Mouse (Mus musculus): Measurements from ENCODE around the gene Apoa4. TPM values are rescaled to one million over a fixed set of nuclear protein-coding genes. Genes with fewer than 3 reads are reported as not detected.

Gene Apoa4
- polyA plus RNA-seq, 1 experiment = not detected

DNA sequence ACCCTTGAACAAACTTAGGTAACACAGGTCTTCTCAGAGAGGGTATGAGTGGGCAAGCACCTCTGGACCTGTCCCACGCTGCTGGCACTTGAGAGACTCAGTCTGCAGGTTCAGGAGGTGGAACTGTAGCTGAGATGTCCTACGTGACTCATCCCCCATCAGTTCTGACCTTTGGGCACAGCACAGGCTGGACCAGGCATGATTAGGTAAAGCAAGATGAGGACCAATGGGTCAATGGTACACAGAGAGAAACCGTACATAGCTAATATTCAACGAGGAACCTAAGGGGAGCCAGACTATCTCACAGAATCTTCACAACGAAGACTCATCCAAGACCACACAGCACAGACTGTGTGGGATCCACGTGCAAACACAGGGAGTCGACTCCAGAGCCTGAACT, 1.6 kb upstream of the Apoa4 start:
- TF ChIP-seq POLR2A (IDR thresholded peaks at IDR 0.05; ENCODE audit: borderline replicate concordance, low read depth, low read length) = no peak
- TF ChIP-seq CTCF (IDR thresholded peaks at IDR 0.05; ENCODE audit: low read depth, low read length) = no peak
- H3K4me1 ChIP-seq (ENCODE audit: control insufficient read depth, insufficient read depth, low read length) = no peaks in the 10 kb centered on the region
- no peak overlapping the region for H3K4me3 ChIP-seq (ENCODE audit: insufficient read depth, low read length)
- no peak overlapping the region for H3K27ac ChIP-seq (ENCODE audit: insufficient read depth, low read depth, low read length)

DNA sequence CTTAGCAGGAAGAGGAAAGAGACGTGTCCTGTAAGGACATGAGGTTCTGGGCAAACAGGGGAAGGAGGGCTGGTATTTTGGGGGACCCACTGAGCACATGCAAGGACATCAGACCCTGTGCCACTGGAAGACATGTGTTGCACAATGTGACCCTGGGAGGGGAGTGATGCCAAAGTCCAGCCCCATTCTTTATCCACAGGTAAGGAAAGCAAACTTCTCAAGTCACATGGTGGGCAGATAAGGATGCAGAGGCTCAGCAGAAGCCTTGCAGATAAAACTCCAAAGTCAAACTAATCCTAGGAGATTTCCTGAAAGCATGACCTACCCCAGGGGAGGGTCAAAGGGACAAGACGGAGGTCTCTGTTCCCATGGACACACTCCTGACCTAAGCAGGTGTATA, 1.3 kb downstream of the Apoa4 start:
- TF ChIP-seq CTCF (IDR thresholded peaks at IDR 0.05; ENCODE audit: low read depth, low read length) = no peak
- TF ChIP-seq POLR2A (IDR thresholded peaks at IDR 0.05; ENCODE audit: borderline replicate concordance, low read depth, low read length) = no peak
- H3K4me1 ChIP-seq (ENCODE audit: control insufficient read depth, insufficient read depth, low read length) = no peaks in the 10 kb centered on the region
- H3K4me3 ChIP-seq (ENCODE audit: insufficient read depth, low read length) = no peak overlapping the region
- H3K27ac ChIP-seq (ENCODE audit: insufficient read depth, low read depth, low read length) = no peak overlapping the region

DNA sequence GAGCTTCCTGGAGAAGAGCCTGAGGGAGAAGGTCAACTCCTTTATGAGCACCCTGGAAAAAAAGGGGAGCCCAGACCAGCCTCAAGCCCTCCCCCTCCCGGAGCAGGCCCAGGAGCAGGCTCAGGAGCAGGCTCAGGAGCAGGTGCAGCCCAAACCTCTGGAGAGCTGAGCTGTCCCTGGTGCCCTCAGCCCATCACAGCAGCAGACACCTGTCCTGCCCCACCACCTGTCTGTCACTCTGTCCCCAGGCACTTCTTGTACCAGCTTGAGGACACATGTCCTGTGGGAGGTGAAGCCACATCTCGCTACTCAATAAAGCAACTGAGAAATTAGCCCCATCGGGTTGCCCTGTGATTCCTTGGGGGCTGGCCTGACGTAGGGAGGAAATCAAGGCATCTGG, 2.6 kb downstream of the Apoa4 start:
- H3K4me1 ChIP-seq (ENCODE audit: control insufficient read depth, insufficient read depth, low read length) = no peaks in the 10 kb centered on the region
- H3K4me3 ChIP-seq (ENCODE audit: insufficient read depth, low read length) = no peak overlapping the region
- no peak overlapping the region for H3K27ac ChIP-seq (ENCODE audit: insufficient read depth, low read depth, low read length)
- TF ChIP-seq CTCF (IDR thresholded peaks at IDR 0.05; ENCODE audit: low read depth, low read length) = no peak
- no peak for TF ChIP-seq POLR2A (IDR thresholded peaks at IDR 0.05; ENCODE audit: borderline replicate concordance, low read depth, low read length)

DNA sequence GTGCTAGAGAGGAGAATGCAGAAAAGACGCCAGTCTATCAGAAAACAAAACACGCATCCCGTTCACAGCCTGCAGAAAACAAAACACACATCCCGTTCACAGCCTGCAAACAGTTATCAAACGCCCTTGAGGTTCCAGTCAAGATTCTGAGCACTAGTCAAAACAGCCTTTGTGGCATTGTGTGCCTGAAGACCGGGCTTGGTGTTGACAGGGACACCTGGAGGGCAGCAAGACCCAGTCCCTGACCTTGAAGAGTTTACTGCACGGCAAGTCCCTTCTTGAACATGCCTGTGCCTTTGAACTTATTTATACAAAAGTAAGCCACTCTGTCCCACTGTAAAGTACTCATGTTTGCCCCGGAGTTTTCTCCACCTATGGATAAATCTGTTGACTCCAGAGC, 3.1 kb downstream of the Apoa4 start:
- no peaks in the 10 kb centered on the region for H3K4me1 ChIP-seq (ENCODE audit: control insufficient read depth, insufficient read depth, low read length)
- no peak overlapping the region for H3K27ac ChIP-seq (ENCODE audit: insufficient read depth, low read depth, low read length)
- no peak overlapping the region for H3K4me3 ChIP-seq (ENCODE audit: insufficient read depth, low read length)
- no peak for TF ChIP-seq CTCF (IDR thresholded peaks at IDR 0.05; ENCODE audit: low read depth, low read length)
- TF ChIP-seq POLR2A (IDR thresholded peaks at IDR 0.05; ENCODE audit: borderline replicate concordance, low read depth, low read length) = no peak

DNA sequence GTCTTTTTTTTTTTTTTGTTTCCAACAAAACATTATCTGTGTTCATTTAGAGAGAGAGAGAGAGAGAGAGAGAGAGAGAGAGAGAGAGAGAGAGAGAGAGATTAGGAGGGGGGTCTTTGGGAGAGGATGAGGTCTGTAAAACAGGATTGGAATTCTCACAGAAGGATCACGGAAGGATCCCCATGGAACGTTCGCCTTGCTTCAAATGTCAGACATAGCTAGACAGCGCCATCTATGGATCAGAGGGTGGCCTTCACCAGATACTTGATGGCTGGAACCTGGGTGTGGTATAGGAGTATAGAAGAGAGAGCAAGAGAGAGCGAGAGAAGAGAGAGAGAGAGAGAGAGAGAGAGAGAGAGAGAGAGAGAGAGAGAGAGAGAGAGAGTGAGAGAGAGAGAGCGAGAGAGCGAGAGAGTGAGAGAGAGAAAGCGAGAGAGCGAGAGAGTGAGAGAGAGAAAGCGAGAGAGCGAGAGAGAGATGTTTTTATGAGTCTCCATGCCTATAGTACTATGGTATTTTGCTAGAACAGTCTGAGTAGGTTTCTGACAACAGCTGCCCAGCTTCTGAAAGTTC, 6.3 kb downstream of the Apoa4 start:
- Histone ChIP-seq H3K4me1 (ENCODE audit: control insufficient read depth, insufficient read depth, low read length) (no peaks in the 10 kb centered on the region), H3K4me3 (ENCODE audit: insufficient read depth, low read length) (no peak overlapping the region), H3K27ac (ENCODE audit: insufficient read depth, low read depth, low read length) (no peak overlapping the region)
- no peak for TF ChIP-seq POLR2A (IDR thresholded peaks at IDR 0.05; ENCODE audit: borderline replicate concordance, low read depth, low read length)
- TF ChIP-seq CTCF (IDR thresholded peaks at IDR 0.05; ENCODE audit: low read depth, low read length) = no peak

GRCm38 (mm10) chr9:46256177-46256576, 15.7 kb downstream of the Apoa4 start:
- no peak for TF ChIP-seq CTCF (IDR thresholded peaks at IDR 0.05; ENCODE audit: low read depth, low read length)
- TF ChIP-seq POLR2A (IDR thresholded peaks at IDR 0.05; ENCODE audit: borderline replicate concordance, low read depth, low read length) = no peak
- Histone ChIP-seq H3K27ac (ENCODE audit: insufficient read depth, low read depth, low read length) (no peak overlapping the region), H3K4me1 (ENCODE audit: control insufficient read depth, insufficient read depth, low read length) (peaks cover 20% of the 10 kb centered on the region), H3K4me3 (ENCODE audit: insufficient read depth, low read length) (no peak overlapping the region)

DNA sequence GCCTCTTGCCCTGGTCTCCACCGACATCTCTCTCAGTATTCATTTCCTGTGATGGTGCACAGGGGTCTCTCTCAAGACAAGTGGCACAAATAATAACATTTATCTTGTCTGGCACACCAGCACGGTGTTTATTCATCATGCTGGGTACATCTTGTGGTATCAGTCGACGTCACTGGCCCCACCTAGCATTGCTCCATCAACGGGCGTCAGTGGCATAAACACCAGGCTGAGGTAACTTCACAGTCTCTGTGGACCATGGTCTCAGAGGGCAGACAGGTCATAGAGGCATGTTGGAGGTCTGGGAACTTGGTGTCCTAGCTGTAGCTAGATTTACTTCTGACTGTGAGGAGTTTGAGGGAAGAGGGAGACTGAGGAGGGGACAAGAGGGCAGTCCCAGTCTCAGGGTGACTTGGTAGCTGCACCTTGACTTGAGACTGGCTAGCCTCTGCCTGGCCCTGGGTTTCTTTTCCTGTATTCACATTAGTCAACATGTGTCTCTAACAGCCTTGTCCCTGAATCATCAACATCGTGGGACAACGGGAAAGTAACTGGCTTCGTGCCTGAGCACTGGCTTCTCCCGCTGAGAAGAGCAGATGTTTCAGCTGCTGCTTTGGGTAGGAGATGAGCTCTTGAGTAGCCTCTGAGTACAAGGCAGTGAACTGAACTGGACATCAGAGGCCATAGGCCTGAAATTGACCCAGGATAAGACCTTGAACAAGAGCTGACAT, 16.3 kb downstream of the Apoa4 start:
- Histone ChIP-seq H3K4me1 (ENCODE audit: control insufficient read depth, insufficient read depth, low read length) (peaks cover 20% of the 10 kb centered on the region), H3K4me3 (ENCODE audit: insufficient read depth, low read length) (peak overlapping the region; percentile 19; the same call in 1 of the 2 replicates), H3K27ac (ENCODE audit: insufficient read depth, low read depth, low read length) (0 out of 2 replicates have a peak overlapping the region, but pooled peaks have one; percentile 15)
- TF ChIP-seq CTCF (IDR thresholded peaks at IDR 0.05; ENCODE audit: low read depth, low read length) = no peak
- TF ChIP-seq POLR2A (IDR thresholded peaks at IDR 0.05; ENCODE audit: borderline replicate concordance, low read depth, low read length) = no peak

- TF ChIP-seq POLR2A (IDR thresholded peaks at IDR 0.05; ENCODE audit: borderline replicate concordance, low read depth, low read length) (no peak), CTCF (IDR thresholded peaks at IDR 0.05; ENCODE audit: low read depth, low read length) (no peak)
- H3K4me3 ChIP-seq (ENCODE audit: insufficient read depth, low read length) = peak overlapping the region; percentile 19
Observed at GRCm38 (mm10) chr9:46257546-46257945, 17.1 kb downstream of the Apoa4 start.

GRCm38 (mm10) chr9:46259111-46259510, 18.6 kb downstream of the Apoa4 start:
- Histone ChIP-seq H3K4me3 (ENCODE audit: insufficient read depth, low read length) (no peak overlapping the region), H3K27ac (ENCODE audit: insufficient read depth, low read depth, low read length) (no peak overlapping the region), H3K4me1 (ENCODE audit: control insufficient read depth, insufficient read depth, low read length) (peaks cover 20% of the 10 kb centered on the region)
- TF ChIP-seq POLR2A (IDR thresholded peaks at IDR 0.05; ENCODE audit: borderline replicate concordance, low read depth, low read length) = no peak

More at GRCm38 (mm10) chr9:46257546-46257945, 17.1 kb downstream of the Apoa4 start:
- Histone ChIP-seq H3K27ac (ENCODE audit: insufficient read depth, low read depth, low read length) (peak overlapping the region; percentile 61), H3K4me1 (ENCODE audit: control insufficient read depth, insufficient read depth, low read length) (peaks cover 20% of the 10 kb centered on the region)

- H3K4me1 ChIP-seq (ENCODE audit: control insufficient read depth, insufficient read depth, low read length) = peaks cover 20% of the 10 kb centered on the region
- no peak overlapping the region for H3K27ac ChIP-seq (ENCODE audit: insufficient read depth, low read depth, low read length)
- TF ChIP-seq POLR2A (IDR thresholded peaks at IDR 0.05; ENCODE audit: borderline replicate concordance, low read depth, low read length) = no peak
- no peak for TF ChIP-seq CTCF (IDR thresholded peaks at IDR 0.05; ENCODE audit: low read depth, low read length)
- no peak overlapping the region for H3K4me3 ChIP-seq (ENCODE audit: insufficient read depth, low read length)
Observed at GRCm38 (mm10) chr9:46261131-46261530, 20.6 kb downstream of the Apoa4 start.
